20 mouse cellular contexts compared by ENCODE assay signal in genomic region chr13:9878596-9879010, GRCm38 (mm10).
DNase-seq lines count a peak whose midpoint lies in the region; ATAC-seq and TF ChIP-seq lines count a peak whose summit lies in the region.
"Had no signal": no experiment of that assay in that cellular context is flagged by ENCODE, and none has a peak within 500 bp of the region (broad histone marks: within the 10 kb centered on the region; RNA-seq: fewer than 3 reads in every experiment).

No protein-coding gene starts in this region.

- 78% methylated on average over 7 of the region's 7 CpGs for WGBS in liver, adult 2 months
- WGBS in liver, embryonic 11.5 days: 79% methylated on average over 7 of the region's 7 CpGs
- WGBS in neural tube, embryonic 15.5 days: 90% methylated on average over 7 of the region's 7 CpGs

- no peak overlapping the region for H3K4me3 ChIP-seq in liver, adult 2 months (ENCODE audit: insufficient read depth, low read depth, low read length)
- H3K4me3 ChIP-seq in liver, embryonic 11.5 days (ENCODE audit: low read depth, low read length): no peak overlapping the region
- H3K4me3 ChIP-seq in neural tube, embryonic 15.5 days (replicated peaks): no peak overlapping the region
- H3K4me3 ChIP-seq: embryonic facial prominence, embryonic 12.5 days; forebrain, embryonic 13.5 days; heart, embryonic 13.5 days; hindbrain, embryonic 15.5 days had no signal

- TF ChIP-seq CTCF in liver, adult 2 months (IDR thresholded peaks at IDR 0.05; ENCODE audit: low read depth, low read length): no peak

- no peak for ATAC-seq in liver, embryonic 11.5 days (replicated peaks; ENCODE audit: low FRiP score)
- ATAC-seq in neural tube, embryonic 15.5 days (ENCODE audit: low FRiP score): no peak
- ATAC-seq in neutrophil, adult 5-6 weeks (ENCODE audit: extremely low read depth, insufficient number of reproducible peaks, low FRiP score, poor library complexity, severe bottlenecking): peak; percentile 73
- ATAC-seq: CD4-positive, CD25-positive, alpha-beta regulatory T cell, adult 4 months; forebrain, embryonic 13.5 days; forebrain, postnatal 0 days had no signal

- no peaks in the 10 kb centered on the region for H3K27me3 ChIP-seq in liver, adult 2 months (ENCODE audit: control insufficient read depth, insufficient read depth, low read length)
- H3K27me3 ChIP-seq in liver, embryonic 11.5 days (replicated peaks; ENCODE audit: control insufficient read depth, insufficient read depth, low read length): no peaks in the 10 kb centered on the region
- H3K27me3 ChIP-seq in neural tube, embryonic 15.5 days (replicated peaks): no peaks in the 10 kb centered on the region
- H3K27me3 ChIP-seq: embryonic facial prominence, embryonic 12.5 days; forebrain, embryonic 13.5 days; heart, embryonic 13.5 days; hindbrain, embryonic 15.5 days had no signal

- no peaks in the 10 kb centered on the region for H3K36me3 ChIP-seq in liver, adult 2 months (ENCODE audit: control insufficient read depth, insufficient read depth, low read length)
- no peaks in the 10 kb centered on the region for H3K36me3 ChIP-seq in liver, embryonic 11.5 days (ENCODE audit: control insufficient read depth, insufficient read depth, low read length)
- no peaks in the 10 kb centered on the region for H3K36me3 ChIP-seq in neural tube, embryonic 15.5 days
- H3K36me3 ChIP-seq: embryonic facial prominence, embryonic 12.5 days; G1E; heart, embryonic 13.5 days; hindbrain, embryonic 15.5 days had no signal

- no peak overlapping the region for H3K4me2 ChIP-seq in liver, embryonic 11.5 days
- no peak overlapping the region for H3K4me2 ChIP-seq in neural tube, embryonic 15.5 days
- H3K4me2 ChIP-seq: embryonic facial prominence, embryonic 12.5 days; forebrain, embryonic 13.5 days; heart, embryonic 13.5 days; hindbrain, embryonic 15.5 days had no signal

- DNase-seq in adrenal gland, postnatal 14 days: peak; percentile 17
- DNase-seq in adrenal gland, postnatal 4 days (ENCODE audit: low spot score in 2 of 2): no peak
- peak; percentile 18 for DNase-seq in liver, adult 2 months (ENCODE audit: extremely low read depth, low read depth, low spot score)
- no peak for DNase-seq in liver, embryonic 11.5 days (ENCODE audit: low spot score)
- DNase-seq in neural tube, embryonic 10.5 days (ENCODE audit: extremely low spot score, low spot score): peak; percentile 10
- DNase-seq in thymus, adult 18-20 months: no peak
- DNase-seq: adrenal gland, adult 8-10 months; B cell, adult 2 months; cerebellum, adult 18-20 months; cerebellum, postnatal 10 days; forebrain, postnatal 0 days; heart, postnatal 36 days had no signal

- no peaks in the 10 kb centered on the region for H3K79me2 ChIP-seq in liver, adult 2 months (ENCODE audit: control insufficient read depth, insufficient read depth, low read length)

- H3K9me3 ChIP-seq in liver, embryonic 11.5 days (ENCODE audit: control insufficient read depth, low read length): no peaks in the 10 kb centered on the region
- no peaks in the 10 kb centered on the region for H3K9me3 ChIP-seq in neural tube, embryonic 15.5 days (replicated peaks)
- H3K9me3 ChIP-seq: embryonic facial prominence, embryonic 12.5 days; forebrain, embryonic 13.5 days; G1E; heart, embryonic 13.5 days; hindbrain, embryonic 15.5 days had no signal

- no peaks in the 10 kb centered on the region for H3K4me1 ChIP-seq in liver, adult 2 months (ENCODE audit: control insufficient read depth, insufficient read depth, low read length)
- no peaks in the 10 kb centered on the region for H3K4me1 ChIP-seq in liver, embryonic 11.5 days (replicated peaks; ENCODE audit: control insufficient read depth, insufficient read depth, low read length)
- no peaks in the 10 kb centered on the region for H3K4me1 ChIP-seq in neural tube, embryonic 15.5 days
- H3K4me1 ChIP-seq: embryonic facial prominence, embryonic 12.5 days; forebrain, embryonic 13.5 days; hindbrain, embryonic 15.5 days had no signal

- no peak overlapping the region for H3K9ac ChIP-seq in liver, adult 2 months (ENCODE audit: low read depth, low read length)
- H3K9ac ChIP-seq in liver, embryonic 11.5 days (ENCODE audit: low read depth, low read length): no peak overlapping the region
- no peak overlapping the region for H3K9ac ChIP-seq in neural tube, embryonic 15.5 days (replicated peaks)
- H3K9ac ChIP-seq: embryonic facial prominence, embryonic 12.5 days; forebrain, embryonic 13.5 days; forebrain, postnatal 0 days; heart, embryonic 13.5 days; hindbrain, embryonic 15.5 days had no signal

- TF ChIP-seq POLR2A in liver, adult 2 months (IDR thresholded peaks at IDR 0.05; ENCODE audit: extremely low read depth, insufficient read depth, low read length): no peak

- no peak overlapping the region for H3K27ac ChIP-seq in liver, adult 2 months (replicated peaks; ENCODE audit: insufficient read depth, low read depth, low read length)
- no peak overlapping the region for H3K27ac ChIP-seq in liver, embryonic 11.5 days (ENCODE audit: low read depth, low read length)
- no peak overlapping the region for H3K27ac ChIP-seq in neural tube, embryonic 15.5 days (replicated peaks)
- H3K27ac ChIP-seq: embryonic facial prominence, embryonic 12.5 days; forebrain, embryonic 13.5 days; heart, embryonic 13.5 days; hindbrain, embryonic 15.5 days had no signal

Comparison
In these comparisons a context has a peak if more than half of its experiments do, and no peak if none do; other contexts are left out.
1. DNase-seq: peak in adrenal gland, postnatal 14 days (single experiment), liver, adult 2 months (single experiment) and neural tube, embryonic 10.5 days (single experiment); none in adrenal gland, postnatal 4 days (0 of 2), liver, embryonic 11.5 days (single experiment) and thymus, adult 18-20 months (0 of 2).